Mouse (Mus musculus) macrophage (primary cell): ENCODE data around the gene Slc45a1. TPM values are rescaled to one million over a fixed set of nuclear protein-coding genes. Genes with fewer than 3 reads are reported as not detected.

Experiments used
- H3K27ac ChIP-seq: fragments of 350-480 bp; formaldehyde crosslinking; 2 replicates; pipeline ENCODE4 v1.9.0; 2021
- H3K36me3 ChIP-seq: fragments of 350-480 bp; formaldehyde crosslinking; 2 replicates; pipeline ENCODE4 v1.9.0; 2021; ENCODE audit errors: inconsistent target
- H3K4me3 ChIP-seq: fragments of 350-480 bp; formaldehyde crosslinking; 2 replicates; pipeline ENCODE4 v1.9.0; 2021; ENCODE audit errors: inconsistent target
- H3K79me2 ChIP-seq: fragments of 350-480 bp; formaldehyde crosslinking; 2 replicates; pipeline ENCODE4 v1.9.0; 2021; ENCODE audit errors: inconsistent target
- WGBS: methylation state at CpG from one replicate; pipeline ENCODE4 v1.1.7; 2026; ENCODE audit warnings: inconsistent platforms; ENCODE audit not compliant: missing documents; 5-methylcytosine and 5-hydroxymethylcytosine counted together
- polyA plus RNA-seq: library from polyadenylated mRNA; stranded (reverse); fragments of 250-400 nt; gene quantifications from 3 replicates; pipeline ENCODE4 v1.2.4, GENCODE M21; 2018; ENCODE audit warnings: inconsistent platforms

Gene Slc45a1
- polyA plus RNA-seq, 1 experiment from 2014 or later = not detected

DNA sequence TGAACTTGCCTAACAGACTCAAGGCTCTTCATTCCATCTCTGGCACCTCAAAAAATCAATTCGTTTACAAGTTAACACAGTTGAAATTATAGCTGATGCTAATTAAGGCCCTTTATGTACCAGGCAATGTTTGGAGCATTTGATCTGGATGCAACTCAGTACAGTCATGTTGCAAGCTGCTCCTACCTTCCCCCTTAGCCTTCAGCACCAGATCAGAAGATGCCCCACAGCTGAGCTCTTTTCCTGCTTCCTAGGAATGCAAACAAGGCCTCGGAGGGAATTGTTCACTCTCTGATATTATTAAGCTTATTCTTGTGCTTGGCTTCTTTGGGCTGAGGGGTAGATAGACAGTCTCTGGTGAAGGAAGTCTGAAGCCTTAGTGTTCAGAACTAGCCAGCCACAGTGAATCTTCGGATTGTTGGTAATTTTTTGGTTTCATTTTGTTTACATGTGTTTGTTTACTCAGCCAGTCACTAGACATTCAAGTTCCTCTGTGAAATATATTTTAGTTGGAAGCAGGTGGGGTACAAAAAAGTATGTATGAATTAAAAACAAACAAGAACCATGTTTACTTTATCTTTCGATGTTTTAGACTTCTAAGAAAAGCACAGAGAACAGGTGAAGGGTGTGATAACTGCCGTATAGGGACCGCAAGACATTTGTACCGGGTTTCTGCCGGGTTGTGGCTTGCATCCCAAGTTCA lies 64.2 kb downstream of the Slc45a1 start:
- Histone ChIP-seq H3K36me3 (peaks cover 5% of the 10 kb centered on the region; the same call in 1 of the 2 replicates), H3K79me2 (peaks cover 100% of the 10 kb centered on the region), H3K27ac (no peak overlapping the region), H3K4me3 (no peak overlapping the region)
- 74% methylated on average over 8 of the region's 8 CpGs for WGBS

DNA sequence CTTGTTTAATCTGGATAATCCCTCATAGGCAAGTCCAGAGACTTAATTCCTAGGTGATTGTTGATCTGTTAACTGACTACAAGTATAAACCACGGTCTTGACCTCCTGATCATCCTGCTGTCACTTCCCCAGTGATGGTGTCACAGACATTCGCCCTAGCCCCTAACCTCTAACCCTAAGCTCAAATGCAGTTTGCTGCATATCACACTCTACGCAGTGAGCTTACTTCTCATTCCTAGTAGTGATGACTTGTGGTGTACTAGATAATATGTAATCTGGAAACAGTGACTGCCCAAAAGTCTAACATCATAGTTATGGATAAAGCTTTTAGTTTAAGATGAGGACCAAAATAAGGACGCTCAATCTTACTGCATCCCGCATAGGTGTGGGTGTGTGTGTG lies 65.7 kb downstream of the Slc45a1 start:
- 88% methylated on average over 5 of the region's 5 CpGs for WGBS
- peaks cover under 1% of the 10 kb centered on the region; the same call in 1 of the 2 replicates for H3K36me3 ChIP-seq
- H3K4me3 ChIP-seq = no peak overlapping the region
- peaks cover 100% of the 10 kb centered on the region for H3K79me2 ChIP-seq
- H3K27ac ChIP-seq = no peak overlapping the region

DNA sequence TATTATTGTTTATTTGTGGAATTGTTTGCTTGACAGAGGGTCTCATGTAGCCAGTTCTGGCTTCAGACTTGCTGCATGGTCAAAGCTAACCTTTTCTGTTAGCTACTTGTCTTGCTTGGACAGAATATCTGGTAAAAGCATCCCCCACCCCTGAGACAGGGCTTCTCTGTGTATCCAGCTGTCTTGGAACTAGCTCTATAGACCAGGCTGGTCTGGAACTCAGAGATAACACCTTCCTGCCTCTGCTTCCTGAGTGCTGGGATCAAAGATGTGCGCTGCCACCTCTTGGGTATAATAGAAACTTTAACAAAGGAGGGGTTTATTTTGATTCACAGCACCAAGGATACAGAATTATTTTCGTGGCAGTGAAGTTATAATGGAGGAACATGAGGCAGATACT lies 66.2 kb downstream of the Slc45a1 start:
- no peaks in the 10 kb centered on the region for H3K36me3 ChIP-seq
- peaks cover 100% of the 10 kb centered on the region for H3K79me2 ChIP-seq
- no peak overlapping the region for H3K4me3 ChIP-seq
- no peak overlapping the region for H3K27ac ChIP-seq
- WGBS = 82% methylated on average over 2 of the region's 2 CpGs

DNA sequence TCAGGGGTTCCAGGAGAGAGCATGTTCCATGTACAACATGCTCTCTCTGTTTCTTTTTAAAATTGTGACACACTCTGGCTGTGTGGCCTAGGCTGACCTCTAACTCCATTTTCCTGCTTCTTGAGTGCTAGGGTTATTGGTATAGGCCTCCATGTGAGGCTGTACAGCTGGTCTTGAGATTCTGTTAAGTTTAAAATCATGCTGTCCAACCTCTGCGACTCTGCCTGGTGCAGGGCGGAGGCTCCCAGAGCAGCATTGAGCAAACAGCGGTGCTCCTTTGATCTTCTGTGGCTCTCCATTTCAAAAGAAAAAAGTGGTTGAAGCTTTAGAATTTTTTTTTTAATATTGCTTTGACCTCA lies 68.2 kb downstream of the Slc45a1 start:
- WGBS = 78% methylated on average over 3 of the region's 3 CpGs

GRCm38 (mm10) chr4:150582966-150583776 lies 68.8 kb downstream of the Slc45a1 start:
- Histone ChIP-seq H3K79me2 (peaks cover 100% of the 10 kb centered on the region), H3K36me3 (peaks cover 3% of the 10 kb centered on the region; the same call in 1 of the 2 replicates), H3K27ac (peak overlapping the region; percentile 78), H3K4me3 (no peak overlapping the region)
- 12% methylated on average over 13 of the region's 13 CpGs for WGBS

More for the DNA sequence above, 68.2 kb downstream of the Slc45a1 start:
- Histone ChIP-seq H3K27ac (peak overlapping the region; percentile 78), H3K36me3 (no peaks in the 10 kb centered on the region), H3K4me3 (no peak overlapping the region), H3K79me2 (peaks cover 100% of the 10 kb centered on the region)

DNA sequence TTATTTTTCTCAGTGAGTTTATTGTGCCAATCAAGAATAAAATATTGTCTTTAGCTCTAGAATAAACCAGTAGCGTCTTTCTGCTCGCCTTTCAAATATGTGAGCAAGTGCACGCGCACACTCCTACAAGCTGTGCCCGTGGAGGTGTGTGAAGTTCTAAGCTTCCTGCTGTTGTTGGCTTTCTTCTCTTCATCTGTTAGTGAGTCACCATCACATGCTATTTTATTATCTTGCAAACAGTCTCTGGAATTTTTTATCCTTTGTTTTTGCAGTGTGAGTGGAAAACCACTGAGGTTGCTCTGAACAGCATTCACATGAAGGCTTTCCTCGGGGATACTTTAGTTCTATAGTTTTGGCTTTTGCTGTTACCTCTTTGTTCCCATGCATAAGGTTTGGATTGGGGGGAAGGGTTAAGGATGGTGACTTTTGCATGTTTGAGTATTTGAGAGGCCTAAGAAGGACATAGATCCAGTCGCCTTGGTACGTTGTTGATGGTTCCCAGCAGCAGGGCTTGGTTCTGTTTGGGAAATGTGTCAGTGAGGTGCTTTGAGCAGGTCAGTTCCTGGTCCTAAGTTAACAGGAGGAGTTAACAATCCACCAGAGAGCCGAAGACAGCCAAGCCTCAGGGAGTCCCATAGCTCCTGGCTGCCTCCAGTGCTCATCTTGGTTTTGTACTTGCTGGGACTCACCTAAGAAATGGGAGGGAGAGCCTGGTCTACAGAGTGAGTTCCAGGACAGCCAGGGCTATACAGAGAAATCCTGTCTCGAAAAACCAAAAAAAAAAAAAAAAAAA lies 69.8 kb downstream of the Slc45a1 start:
- peaks cover 9% of the 10 kb centered on the region; the same call in 1 of the 2 replicates for H3K36me3 ChIP-seq
- peak overlapping the region; percentile 78 for H3K27ac ChIP-seq
- 92% methylated on average over 8 of the region's 10 CpGs for WGBS
- H3K79me2 ChIP-seq = peaks cover 100% of the 10 kb centered on the region
- no peak overlapping the region for H3K4me3 ChIP-seq

Other genes starting within 250 kb of the Slc45a1 start
- gene Errfi1, start 201.7 kb upstream of the Slc45a1 start, polyA plus RNA-seq = 4.5 to 7.1 TPM (median 5.5 TPM) in 3 replicates